Mouse (Mus musculus) small intestine, adult 2 months (tissue): ENCODE results near the gene Cdhr3.

Source experiments
- CTCF ChIP-seq: fragments of 200-500 bp; IDR thresholded peaks from 2 replicates; pipeline ENCODE4 v1.5.1; 2012; ENCODE audit warnings: low read depth, mild to moderate bottlenecking, control low read depth, inconsistent platforms, low read length, moderate library complexity, mixed read lengths; ENCODE audit not compliant: insufficient replicate concordance, insufficient read length; ENCODE audit errors: extremely low read depth
- POLR2A ChIP-seq: fragments of 200-500 bp; IDR thresholded peaks from 2 replicates; pipeline ENCODE4 v1.6.1; 2012; ENCODE audit warnings: low read depth, mild to moderate bottlenecking, control low read depth, inconsistent platforms, low read length, moderate library complexity

- TF ChIP-seq CTCF (no peak), POLR2A (no peak)
Observed at GRCm38 (mm10) chr12:33053311-33053710, 39.4 kb downstream of the Cdhr3 start.
